Mouse (Mus musculus): ENCODE results near the gene Mzf1.
A peak's percentile ranks its signal among the peaks of the same experiment; 100 is the strongest.

DNA sequence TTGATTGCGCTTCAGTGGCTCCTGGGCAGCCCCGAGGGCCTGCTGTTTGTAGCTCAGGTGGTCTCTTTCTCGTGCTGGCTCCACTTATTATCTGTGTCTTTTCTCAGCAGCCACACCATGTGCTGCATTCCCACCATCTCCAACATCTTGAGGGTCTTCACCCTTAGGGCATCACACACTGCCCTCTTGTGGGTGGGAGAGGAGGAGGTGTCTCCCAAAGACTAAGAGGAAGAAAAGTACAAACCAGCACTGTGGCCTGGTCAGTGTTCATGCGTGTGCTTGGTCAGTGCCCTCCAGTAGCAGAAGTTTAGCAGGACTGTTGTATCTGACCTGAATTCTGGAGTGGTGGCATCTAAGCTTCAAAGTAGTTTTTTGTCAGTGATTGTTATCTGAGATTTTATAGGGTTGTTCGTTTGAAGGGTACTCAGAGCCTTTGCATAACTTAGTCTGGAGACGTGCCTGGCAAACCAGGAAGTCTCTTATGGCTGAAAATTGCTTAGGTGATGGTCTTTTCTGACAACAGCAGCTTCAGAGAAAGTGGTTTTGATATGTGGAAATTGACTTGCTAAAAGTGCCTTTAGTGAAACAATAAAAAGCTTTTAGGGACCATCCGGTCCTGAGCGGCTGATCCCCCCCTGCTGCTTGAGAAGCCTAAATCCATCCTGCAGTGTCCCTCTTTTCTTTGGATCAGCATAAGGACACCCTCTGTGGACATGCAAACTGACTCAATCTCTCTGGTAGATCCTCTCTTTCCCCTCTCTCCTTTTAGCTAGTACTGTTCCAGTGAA lies 2.5 kb upstream of the Mzf1 start:
- TF ChIP-seq MEF2A (IDR thresholded peaks at IDR 0.05; ENCODE audit: borderline replicate concordance, low read depth, low read length) = no peak
- TF ChIP-seq POLR2AphosphoS2 (IDR thresholded peaks at IDR 0.05; ENCODE audit: low read depth, low read length) = no peak
- TF ChIP-seq CTCF (conservative IDR thresholded peaks at IDR 0.05 in 1 of 2, IDR thresholded peaks at IDR 0.05 in 1 of 2; ENCODE audit: low read depth in 2 of 2, low read length in 2 of 2) = peak in 1 of 2 experiments; percentile 49; a peak in 2 of 4 replicates
- TF ChIP-seq KAT2A (IDR thresholded peaks at IDR 0.05; ENCODE audit: insufficient replicate concordance, low read length) = no peak

Measured in CH12.LX (cell line).